Mouse (Mus musculus) liver, embryonic 14.5 days (tissue): ENCODE data around the gene Elf5.

Experiments used
- CTCF ChIP-seq: IDR thresholded peaks from 2 replicates; pipeline ENCODE4 v1.5.1; 2016; ENCODE audit warnings: antibody characterized with exemption, low read depth, control low read depth
- EP300 ChIP-seq: IDR thresholded peaks from 2 replicates; pipeline ENCODE4 v1.6.1; 2016; ENCODE audit warnings: antibody characterized with exemption, low read depth

DNA sequence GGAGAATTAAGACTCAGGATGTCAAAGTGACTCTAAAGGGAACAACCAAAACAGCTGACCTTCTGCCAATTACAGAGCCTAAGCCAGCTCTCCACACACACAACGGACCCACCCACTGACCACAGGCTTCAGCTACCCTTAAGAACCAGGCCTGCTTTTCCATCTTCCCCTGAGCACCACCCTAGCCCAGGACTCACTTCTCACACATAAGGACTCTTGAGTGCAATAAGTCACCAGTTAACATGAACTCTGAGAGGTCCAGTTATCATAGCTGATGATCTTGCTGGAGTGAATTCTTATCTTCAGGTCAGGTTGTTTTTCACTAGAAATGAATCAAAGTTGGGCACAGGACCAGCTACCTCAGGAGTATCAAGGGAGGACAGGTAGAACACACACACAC lies 23.6 kb upstream of the Elf5 start:
- no peak for TF ChIP-seq CTCF
- no peak for TF ChIP-seq EP300
